Mouse (Mus musculus): ENCODE results near the gene Fiz1.

Fiz1 gene

DNA sequence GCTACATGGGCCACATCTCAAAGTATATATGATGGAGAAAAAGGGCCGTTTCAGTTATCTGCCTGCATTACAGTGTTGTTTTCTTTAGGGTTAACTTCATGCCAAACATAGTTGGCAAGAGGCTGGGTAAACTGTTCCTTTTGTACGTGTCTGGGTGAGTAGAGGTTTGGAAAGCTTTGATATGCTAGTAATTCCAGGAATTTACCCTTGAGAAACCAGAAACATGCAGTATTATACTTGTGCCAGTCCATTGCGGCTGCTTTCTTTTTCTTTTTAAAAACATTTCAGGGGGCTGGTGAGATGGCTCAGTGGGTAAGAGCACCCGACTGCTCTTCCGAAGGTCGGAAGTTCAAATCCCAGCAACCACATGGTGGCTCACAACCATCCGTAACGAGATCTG is 17.6 kb downstream of the Fiz1 start:
- no peak for DNase-seq

DNA sequence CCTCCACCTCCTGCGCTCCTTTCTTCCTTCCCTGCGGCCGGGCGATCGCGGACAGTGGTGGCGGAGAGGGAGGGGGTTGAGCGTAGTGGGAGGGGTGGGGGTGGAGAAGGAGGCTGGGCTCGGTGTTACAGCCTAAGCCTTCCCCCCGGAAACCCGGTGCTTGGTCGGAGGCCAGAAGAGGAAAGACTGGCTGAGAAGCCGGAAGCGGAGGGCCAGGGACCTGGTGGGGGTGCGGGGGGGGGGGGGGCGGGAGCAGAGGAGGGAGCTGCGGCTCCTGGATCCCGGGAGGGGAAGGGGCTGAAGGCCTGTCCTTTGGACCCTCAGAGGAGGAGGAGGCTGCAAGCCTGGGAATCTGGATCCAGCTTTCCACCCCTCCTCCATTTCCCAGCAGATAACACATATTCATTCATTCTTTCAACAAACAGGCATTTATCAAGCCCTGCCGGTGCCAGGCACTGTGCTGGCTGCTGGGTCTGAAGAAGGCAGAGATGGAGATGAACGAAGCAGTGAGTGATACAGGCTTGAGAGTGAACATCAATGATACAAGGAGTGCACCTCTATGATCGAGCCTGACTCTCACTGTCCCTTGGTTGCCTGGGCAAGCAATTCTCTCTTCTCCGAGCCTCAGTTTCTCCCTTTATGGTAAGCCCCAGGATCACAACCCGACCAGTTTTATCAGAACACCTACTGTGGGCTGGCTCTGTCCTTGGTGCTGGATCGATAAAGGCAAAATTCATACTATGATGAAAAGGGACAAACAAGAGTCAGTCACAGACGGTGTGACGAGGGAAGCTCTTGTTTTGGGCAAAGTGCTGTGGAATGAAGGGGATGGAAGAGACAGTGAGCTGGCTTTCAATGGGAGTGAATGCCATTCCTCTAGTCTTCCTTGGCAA is 18.2 kb downstream of the Fiz1 start, which contains the start of gene Zfp579:
Gene Zfp579 (minus strand): TSS at position 156 of the 893 bp plus-strand sequence.
- DNase-seq = peak; percentile 98

- no peak for DNase-seq
These were observed 19.1 kb downstream of the Fiz1 start for GRCm38 (mm10) chr7:4995268-4996002.

GRCm38 (mm10) chr7:4993999-4994788 is 20.3 kb downstream of the Fiz1 start:
- DNase-seq = peak; percentile 60 to 71

DNA sequence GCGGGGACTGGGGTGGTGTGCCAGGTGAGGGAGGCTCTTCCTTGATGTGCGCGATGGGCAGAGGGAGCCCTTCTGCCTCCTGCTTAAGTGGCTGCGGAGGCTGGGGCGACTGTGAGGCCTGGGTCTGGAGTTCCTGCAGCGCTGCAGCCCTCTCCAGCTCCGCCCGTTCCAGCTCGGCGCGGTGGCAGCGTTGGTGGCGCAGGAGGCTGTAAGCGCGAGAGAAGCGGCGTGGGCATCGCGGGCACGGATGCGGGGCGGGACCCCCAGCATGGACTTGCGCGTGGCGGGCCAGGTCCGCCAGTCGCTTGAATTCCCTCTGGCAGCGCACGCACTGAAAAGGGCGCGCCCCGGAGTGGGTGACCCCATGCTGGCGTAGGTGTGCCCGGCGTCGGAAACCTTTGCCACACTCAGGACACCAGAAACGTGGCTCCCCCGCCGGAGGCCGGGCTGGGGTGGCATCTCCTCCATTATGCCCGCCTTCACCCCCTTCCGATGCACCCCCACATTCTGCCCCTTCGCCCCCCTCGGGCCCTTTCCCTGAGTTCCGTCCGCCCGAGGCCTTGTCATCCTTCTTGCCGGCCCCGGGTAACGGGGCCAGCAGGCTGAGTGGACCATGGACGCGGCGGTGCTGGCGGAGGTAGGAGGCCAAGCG is 21.0 kb downstream of the Fiz1 start:
- peak; percentile 34 to 52 for DNase-seq

- no peak for DNase-seq
These were observed 26.2 kb downstream of the Fiz1 start for GRCm38 (mm10) chr7:4988250-4988649.

DNA sequence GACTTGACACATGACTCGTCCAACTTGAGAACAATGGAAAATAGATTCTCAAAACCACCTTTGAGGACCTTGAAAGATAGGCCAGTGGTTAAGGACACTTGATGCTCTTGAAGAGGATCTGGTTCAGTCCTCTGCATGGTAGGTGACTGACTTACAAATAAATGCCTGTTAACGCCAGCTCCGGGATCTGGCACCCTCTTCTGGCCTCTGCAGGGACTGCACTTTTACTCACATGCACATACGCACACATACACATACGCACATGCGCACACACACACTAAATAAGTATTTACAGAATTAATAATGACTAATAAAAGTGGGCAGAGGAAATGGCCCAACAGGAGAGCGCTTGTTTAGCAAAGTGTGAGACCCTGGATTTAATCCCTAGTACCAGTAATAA is 37.7 kb downstream of the Fiz1 start:
- no peak for DNase-seq

DNA sequence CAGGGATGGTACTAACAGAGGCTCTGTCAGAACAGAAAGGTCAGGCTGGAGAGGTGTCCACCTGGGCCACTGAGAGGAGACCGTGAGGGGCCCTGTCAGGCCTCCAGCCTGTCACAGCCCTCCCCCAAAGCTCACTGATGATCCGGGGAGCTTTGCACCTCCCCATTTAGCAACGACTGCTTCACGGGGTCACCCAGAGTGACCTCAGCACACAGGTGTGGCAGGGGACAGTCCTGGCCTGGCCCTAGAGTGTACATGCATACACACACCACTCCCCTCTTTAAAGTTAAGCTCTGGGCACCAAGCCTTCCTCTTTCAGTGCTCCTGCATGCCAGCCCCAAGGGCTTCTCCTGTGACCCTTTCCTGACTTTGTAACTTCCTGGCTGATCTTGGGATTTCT is 39.0 kb downstream of the Fiz1 start:
- no peak for DNase-seq

GRCm38 (mm10) chr7:4972321-4973047 is 42.0 kb downstream of the Fiz1 start:
- no peak for DNase-seq

GRCm38 (mm10) chr7:4971710-4972109 is 42.8 kb downstream of the Fiz1 start:
- DNase-seq = no peak

- DNase-seq = no peak
These were observed 43.4 kb downstream of the Fiz1 start, which contains the start of gene Sbk3 for GRCm38 (mm10) chr7:4971068-4971467. Gene Sbk3, minus strand, starts transcription at chr7:4971168.

GRCm38 (mm10) chr7:4964988-4965387 is 49.5 kb downstream of the Fiz1 start:
- no peak for DNase-seq

DNA sequence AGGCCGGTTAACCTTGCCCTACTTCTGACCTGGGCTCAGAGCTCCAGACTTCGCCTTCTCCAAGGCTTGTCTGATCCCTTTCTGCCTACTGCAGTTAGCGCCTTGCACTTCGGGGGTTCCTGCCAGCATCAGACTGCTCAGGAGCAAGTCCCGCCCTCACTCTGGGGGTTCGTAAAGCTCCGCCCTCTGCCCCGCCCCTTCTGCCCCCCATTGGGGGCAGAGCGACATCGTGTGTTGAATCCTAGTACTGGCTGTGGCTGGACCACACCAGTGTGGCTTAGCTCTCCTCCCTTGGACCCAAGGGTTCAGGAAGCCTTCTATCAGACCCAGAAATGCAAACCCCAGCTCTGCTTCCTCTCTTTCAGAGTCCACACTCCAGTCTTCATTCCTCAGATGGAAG is 50.2 kb downstream of the Fiz1 start, which contains the start of gene Sbk2:
Gene Sbk2 (minus strand): TSS at position 135 of the 400 bp plus-strand sequence.
- peak; percentile 19 to 63 for DNase-seq

DNA sequence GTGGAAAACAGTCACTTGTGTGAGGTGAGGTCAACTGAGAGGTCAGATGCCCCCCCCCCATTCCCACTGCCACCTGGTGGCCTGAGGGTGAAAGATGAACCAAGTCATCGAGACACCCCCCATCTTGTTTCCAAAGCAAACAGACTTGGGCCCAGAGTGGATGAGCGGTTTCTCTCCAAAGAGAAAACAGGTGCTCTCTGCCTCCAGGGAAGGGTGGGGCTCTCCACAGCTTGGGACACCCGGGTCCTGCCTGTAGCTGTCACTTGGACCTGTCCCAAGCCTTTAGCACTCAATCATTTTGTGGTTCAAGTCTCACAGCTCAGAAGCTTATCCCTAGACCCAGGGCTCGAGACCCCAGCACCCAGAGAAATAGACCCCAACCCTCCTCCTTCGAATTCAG is 51.0 kb downstream of the Fiz1 start:
- no peak for DNase-seq

DNA sequence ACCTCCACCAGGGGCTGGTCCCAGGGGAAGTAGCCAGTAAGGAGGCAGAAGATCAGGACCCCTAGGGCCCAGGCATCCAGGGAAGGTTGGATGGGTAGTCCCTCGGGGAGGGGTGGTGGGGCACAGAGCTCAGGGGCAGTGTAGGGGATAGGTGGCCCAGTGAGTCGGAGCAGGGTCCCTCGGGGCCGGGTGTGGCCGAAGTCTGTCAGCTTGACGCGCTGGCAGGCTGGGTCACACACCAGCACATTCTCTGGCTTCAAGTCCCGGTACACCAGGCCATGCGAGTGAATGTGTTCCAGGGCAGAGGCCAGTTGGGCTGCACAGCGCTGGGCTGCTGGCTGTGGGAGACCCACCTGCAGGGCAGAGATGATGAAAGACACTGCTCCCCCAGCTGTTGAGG is 57.1 kb downstream of the Fiz1 start:
- no peak for DNase-seq
